Mouse (Mus musculus): ENCODE data around the gene Plet1. TPM values are rescaled to one million over a fixed set of nuclear protein-coding genes. Genes with fewer than 3 reads are reported as not detected.

Plet1 gene
- polyA plus RNA-seq (2021; fragmentation: Nextera tagmentation): 0.13 TPM in 1 of 2 replicates, not detected in the other
- long read RNA-seq, experiment 1: 0 reads
- long read RNA-seq, experiment 2: 0 reads

DNA sequence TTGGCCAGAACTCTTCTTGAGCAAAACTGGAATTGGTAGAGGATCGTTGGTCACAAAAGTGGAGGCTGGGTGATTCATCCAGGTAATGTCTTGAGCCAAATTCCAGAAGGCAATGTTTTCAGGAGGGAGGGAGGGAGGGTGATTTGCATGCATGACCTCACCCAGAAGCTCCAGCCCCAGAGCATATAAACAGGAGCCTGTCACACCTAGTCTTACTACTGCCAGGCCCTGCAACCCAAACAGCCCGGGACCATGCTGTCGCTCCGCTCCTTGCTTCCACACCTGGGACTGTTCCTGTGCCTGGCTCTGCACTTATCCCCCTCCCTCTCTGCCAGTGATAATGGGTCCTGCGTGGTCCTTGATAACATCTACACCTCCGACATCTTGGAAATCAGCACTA is at the start of gene Plet1:
Gene Plet1, plus strand, starts transcription at position 215 of the 400 bp plus-strand sequence.

DNA sequence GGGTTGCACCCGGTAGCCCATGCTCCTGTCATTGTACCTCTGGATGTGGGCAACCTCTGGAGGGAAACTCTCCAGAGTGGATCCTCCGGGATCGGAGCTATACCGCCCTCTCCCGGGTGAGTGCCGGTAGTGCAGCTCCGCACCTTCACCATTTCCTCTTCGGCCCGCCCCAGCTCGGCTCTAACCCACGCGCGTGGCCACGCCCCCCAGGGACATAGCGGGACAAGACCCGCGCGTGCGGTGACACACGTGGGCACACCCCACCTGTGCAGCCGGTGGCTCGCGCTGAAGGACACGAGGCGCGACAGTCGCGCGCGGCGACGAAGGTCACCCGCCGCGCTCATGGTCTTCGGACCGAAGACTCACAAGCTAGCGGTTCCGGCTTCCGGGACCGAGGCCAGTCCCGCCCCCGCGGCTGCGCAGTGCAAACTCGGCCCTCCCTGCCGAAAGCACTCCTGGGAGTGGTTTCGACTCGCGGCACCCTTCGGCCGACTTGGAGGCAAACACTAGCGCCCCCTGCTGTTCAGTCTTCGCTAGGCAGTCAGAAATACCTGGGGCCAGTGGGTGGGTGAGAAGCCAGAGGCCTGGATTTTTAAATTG is 34.1 kb downstream of the Plet1 start, which contains the start of gene Pts:
Gene Pts, minus strand, starts transcription at position 432 of the 600 bp plus-strand sequence.

DNA sequence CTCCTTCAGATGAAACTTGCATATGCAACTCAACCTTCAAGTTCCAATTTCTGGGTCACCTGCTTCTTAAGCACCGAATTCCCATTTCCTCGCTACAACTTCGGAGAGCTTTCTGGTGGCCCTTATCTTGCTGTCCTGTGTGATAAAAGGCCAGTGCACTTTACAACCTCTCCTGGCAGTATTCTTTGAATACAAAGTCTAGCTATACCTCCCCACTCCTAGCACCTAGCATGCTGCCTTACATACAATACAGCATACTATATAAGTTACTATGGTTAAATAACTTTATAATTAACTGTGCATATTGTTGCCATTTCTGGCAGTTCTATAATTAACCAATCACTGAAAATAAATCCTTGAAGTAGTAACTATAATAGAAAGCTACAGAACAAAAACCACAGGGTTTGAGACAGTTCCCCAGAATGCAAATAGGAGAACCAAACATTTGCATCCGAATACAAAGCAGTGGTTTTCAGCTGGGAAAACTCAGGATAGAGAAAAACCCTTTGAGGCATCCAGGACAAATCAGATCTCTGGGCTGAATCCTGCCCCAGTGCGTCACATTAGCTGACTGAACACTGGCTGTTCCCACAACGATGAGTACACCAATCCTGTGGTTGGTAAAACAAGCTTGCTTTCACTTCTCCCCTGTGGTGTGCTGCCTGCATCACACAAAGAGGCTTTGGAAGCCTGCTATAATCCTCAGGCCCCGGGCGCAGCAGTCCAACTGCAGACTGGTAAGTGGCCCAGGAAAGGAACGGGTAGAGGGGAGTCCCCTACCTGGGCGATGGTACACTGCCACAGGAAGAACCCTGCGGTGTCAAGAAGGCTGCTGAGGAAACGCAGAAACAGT is 60.1 kb downstream of the Plet1 start, which contains the start of gene Il18:
Gene Il18, plus strand, starts transcription at position 587 of the 853 bp plus-strand sequence.

DNA sequence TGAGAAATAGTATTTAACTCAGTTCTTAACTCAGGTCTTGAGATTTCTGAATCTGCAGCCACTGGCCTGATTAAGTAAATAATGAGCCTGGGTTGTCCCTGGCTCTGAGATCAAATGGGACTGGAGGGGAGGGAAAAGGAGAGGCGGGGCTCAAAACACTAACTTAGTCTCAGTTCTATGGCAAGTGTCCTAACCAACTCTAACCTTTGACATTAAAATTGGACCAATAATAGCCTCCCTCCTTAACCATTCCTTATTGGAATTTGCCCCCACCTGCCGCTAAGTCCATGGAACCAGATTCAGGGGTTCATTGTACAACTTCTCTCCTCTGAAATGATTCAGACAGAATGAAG is 60.7 kb downstream of the Plet1 start, which contains the start of gene Bco2:
Gene Bco2, minus strand, starts transcription at position 88 of the 353 bp plus-strand sequence.

Other genes with a start within 250 kb of the Plet1 start
- 19.5 and 28.2 TPM in 2 replicates for gene Rpl10-ps3, start 149.6 kb upstream of the Plet1 start, polyA plus RNA-seq (2021; fragmentation: Nextera tagmentation)
- gene Pts, start 34.2 kb downstream of the Plet1 start, polyA plus RNA-seq (2021; fragmentation: Nextera tagmentation): 97.6 and 116 TPM in 2 replicates
- gene Il18, start 60.3 kb downstream of the Plet1 start, polyA plus RNA-seq (2021; fragmentation: Nextera tagmentation): 64.3 and 75.2 TPM in 2 replicates
- gene Bco2, start 60.7 kb downstream of the Plet1 start, polyA plus RNA-seq (2021; fragmentation: Nextera tagmentation): 3.0 and 3.4 TPM in 2 replicates
- not detected in 2 replicates for gene Tex12, start 66.8 kb downstream of the Plet1 start, polyA plus RNA-seq (2021; fragmentation: Nextera tagmentation)
- 115 and 194 TPM in 2 replicates for gene Sdhd, start 109.3 kb downstream of the Plet1 start, polyA plus RNA-seq (2021; fragmentation: Nextera tagmentation)
- gene Timm8b, start 109.4 kb downstream of the Plet1 start, polyA plus RNA-seq (2021; fragmentation: Nextera tagmentation): 965 and 1,199 TPM in 2 replicates
- gene Pih1d2, start 122.8 kb downstream of the Plet1 start, polyA plus RNA-seq (2021; fragmentation: Nextera tagmentation): 3.0 and 4.5 TPM in 2 replicates
- gene Nkapd1, start 122.9 kb downstream of the Plet1 start, polyA plus RNA-seq (2021; fragmentation: Nextera tagmentation): 12.1 and 20.2 TPM in 2 replicates
- gene Dlat, start 165.3 kb downstream of the Plet1 start, polyA plus RNA-seq (2021; fragmentation: Nextera tagmentation): 33.6 and 43.7 TPM in 2 replicates
- gene Dixdc1, start 245.0 kb downstream of the Plet1 start, polyA plus RNA-seq (2021; fragmentation: Nextera tagmentation): 31.7 and 38.1 TPM in 2 replicates

All from left cerebral cortex, adult 6 months (tissue).